Mouse (Mus musculus): ENCODE results near the gene Trio. TPM values are rescaled to one million over a fixed set of nuclear protein-coding genes. Genes with fewer than 3 reads are reported as not detected.

Gene Trio
- polyA plus RNA-seq (2015; fragmentation: Nextera tagmentation; extraction: Ambion mirVana), result 8.7 and 8.8 TPM in 2 replicates

DNA sequence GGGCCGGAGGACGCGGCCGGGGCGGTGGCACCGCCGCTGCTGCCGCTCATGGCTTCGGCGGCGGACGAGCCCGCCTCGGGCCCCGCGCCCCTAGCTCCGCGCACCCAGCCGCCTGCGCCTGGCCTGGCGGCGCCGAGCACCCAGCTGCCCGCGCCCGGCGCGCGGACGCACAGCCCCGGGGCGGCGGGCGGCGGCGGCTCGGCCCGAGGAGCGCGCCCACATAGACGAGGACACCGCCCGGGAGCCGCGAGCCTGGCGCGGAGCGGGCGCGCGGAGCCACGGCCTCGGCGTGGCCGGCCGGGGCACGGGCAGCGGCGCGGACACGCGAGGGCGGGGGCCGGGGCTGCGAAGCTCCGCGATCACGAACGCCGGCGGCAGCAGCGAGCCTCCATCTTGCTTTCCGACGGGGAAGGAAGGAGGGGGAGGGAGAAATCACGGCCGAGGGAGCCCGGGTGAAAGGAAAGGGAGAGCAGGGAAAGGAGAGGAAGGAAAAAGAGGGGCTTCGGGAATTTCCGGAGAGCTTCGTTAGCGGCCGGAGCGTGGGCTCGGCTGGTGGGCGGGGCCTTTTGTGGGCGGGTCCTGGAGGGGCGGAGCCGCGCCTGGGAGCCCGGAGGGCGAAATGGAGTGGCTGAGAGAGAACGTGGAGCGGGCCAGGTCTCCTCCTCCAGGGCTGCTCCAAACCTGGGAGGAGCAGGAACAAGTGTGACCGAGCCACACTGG, at the start of gene Trio:
Trio (minus strand) TSS at position 402 of the 720 bp plus-strand sequence.
- Histone ChIP-seq H3K4me2 (replicated peaks; ENCODE audit: low read depth) (peak within 1 kb of the TSS; percentile 95), H3K4me3 (ENCODE audit: low read depth, low read length) (peak within 1 kb of the TSS; percentile 90), H3K27me3 (ENCODE audit: control insufficient read depth, insufficient read depth, low read length) (no peaks in the 10 kb centered on the region), H3K27ac (replicated peaks) (peak within 1 kb of the TSS; percentile 98), H3K9ac (ENCODE audit: low read length) (peak within 1 kb of the TSS; percentile 94), H3K4me1 (replicated peaks; ENCODE audit: control insufficient read depth, insufficient read depth) (peaks cover 2% of the 10 kb centered on the region; the same call in 1 of the 2 replicates), H3K36me3 (ENCODE audit: control insufficient read depth, insufficient read depth, low read length) (no peaks in the 10 kb centered on the region), H3K9me3 (ENCODE audit: control insufficient read depth, low read length) (no peaks in the 10 kb centered on the region)
- peak; percentile 98 for DNase-seq (ENCODE audit: low spot score)
- WGBS, result under 1% methylated on average over 64 of the region's 94 CpGs
- ATAC-seq (ENCODE audit: low FRiP score, low TSS enrichment), result peak; percentile 99
- TF ChIP-seq EP300 (optimal IDR thresholded peaks at IDR 0.05), result no peak
- TF ChIP-seq CTCF (IDR thresholded peaks at IDR 0.05; ENCODE audit: low read depth), result no peak

GRCm38 (mm10) chr15:28074416-28074970, 48.8 kb upstream of the Trio start:
- no peak for DNase-seq (ENCODE audit: low spot score)
- H3K9me3 ChIP-seq (ENCODE audit: control insufficient read depth, low read length), result no peaks in the 10 kb centered on the region
- WGBS, result 78% methylated on average over 4 of the region's 4 CpGs
- no peak for ATAC-seq (ENCODE audit: low FRiP score, low TSS enrichment)
- H3K4me3 ChIP-seq (ENCODE audit: low read depth, low read length), result no peak overlapping the region
- no peak overlapping the region for H3K4me2 ChIP-seq (replicated peaks; ENCODE audit: low read depth)
- TF ChIP-seq CTCF (IDR thresholded peaks at IDR 0.05; ENCODE audit: low read depth) (no peak), EP300 (optimal IDR thresholded peaks at IDR 0.05) (no peak)
- H3K36me3 ChIP-seq (ENCODE audit: control insufficient read depth, insufficient read depth, low read length), result no peaks in the 10 kb centered on the region
- H3K4me1 ChIP-seq (replicated peaks; ENCODE audit: control insufficient read depth, insufficient read depth), result no peaks in the 10 kb centered on the region
- H3K27ac ChIP-seq (replicated peaks), result no peak overlapping the region
- H3K27me3 ChIP-seq (ENCODE audit: control insufficient read depth, insufficient read depth, low read length), result no peaks in the 10 kb centered on the region
- H3K9ac ChIP-seq (ENCODE audit: low read length), result no peak overlapping the region

DNA sequence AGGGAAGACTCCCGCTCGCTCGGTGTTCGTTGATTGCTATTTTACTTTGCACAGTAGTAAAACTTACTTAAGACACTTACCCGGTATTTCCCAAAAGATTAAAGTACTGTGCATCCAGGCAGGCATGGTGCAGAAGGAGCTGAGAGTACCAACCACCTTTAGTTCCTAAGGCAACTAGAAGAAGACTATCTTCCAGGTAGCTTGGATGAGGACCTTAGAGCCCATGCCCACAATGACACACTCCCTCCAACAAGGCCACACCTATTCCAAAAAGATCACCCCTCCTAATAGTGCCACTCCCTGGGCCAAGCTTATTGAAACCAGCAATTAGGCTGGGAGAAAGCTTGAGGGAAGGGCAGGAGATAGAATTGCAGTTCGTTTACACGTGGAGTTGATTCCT, 46.0 kb upstream of the Trio start:
- Histone ChIP-seq H3K9ac (ENCODE audit: low read length) (no peak overlapping the region), H3K27ac (replicated peaks) (no peak overlapping the region), H3K36me3 (ENCODE audit: control insufficient read depth, insufficient read depth, low read length) (no peaks in the 10 kb centered on the region), H3K4me1 (replicated peaks; ENCODE audit: control insufficient read depth, insufficient read depth) (no peaks in the 10 kb centered on the region), H3K4me3 (ENCODE audit: low read depth, low read length) (no peak overlapping the region), H3K27me3 (ENCODE audit: control insufficient read depth, insufficient read depth, low read length) (no peaks in the 10 kb centered on the region), H3K4me2 (replicated peaks; ENCODE audit: low read depth) (no peak overlapping the region), H3K9me3 (ENCODE audit: control insufficient read depth, low read length) (no peaks in the 10 kb centered on the region)
- DNase-seq (ENCODE audit: low spot score), result no peak
- WGBS, result 49% methylated on average over 7 of the region's 7 CpGs
- TF ChIP-seq EP300 (optimal IDR thresholded peaks at IDR 0.05), result no peak
- TF ChIP-seq CTCF (IDR thresholded peaks at IDR 0.05; ENCODE audit: low read depth), result no peak
- ATAC-seq (ENCODE audit: low FRiP score, low TSS enrichment), result no peak

- no peak overlapping the region for H3K9ac ChIP-seq (ENCODE audit: low read length)
- no peaks in the 10 kb centered on the region for H3K9me3 ChIP-seq (ENCODE audit: control insufficient read depth, low read length)
- no peaks in the 10 kb centered on the region for H3K4me1 ChIP-seq (replicated peaks; ENCODE audit: control insufficient read depth, insufficient read depth)
- H3K4me2 ChIP-seq (replicated peaks; ENCODE audit: low read depth), result peak overlapping the region; percentile 23; the same call in 1 of the 2 replicates
- DNase-seq (ENCODE audit: low spot score), result no peak
- TF ChIP-seq CTCF (IDR thresholded peaks at IDR 0.05; ENCODE audit: low read depth) (no peak), EP300 (optimal IDR thresholded peaks at IDR 0.05) (no peak)
- H3K27me3 ChIP-seq (ENCODE audit: control insufficient read depth, insufficient read depth, low read length), result no peaks in the 10 kb centered on the region
- H3K4me3 ChIP-seq (ENCODE audit: low read depth, low read length), result no peak overlapping the region
- H3K36me3 ChIP-seq (ENCODE audit: control insufficient read depth, insufficient read depth, low read length), result no peaks in the 10 kb centered on the region
- H3K27ac ChIP-seq (replicated peaks), result no peak overlapping the region
- 14% methylated on average over 12 of the region's 12 CpGs for WGBS
- ATAC-seq (ENCODE audit: low FRiP score, low TSS enrichment), result no peak
Measured at GRCm38 (mm10) chr15:28070771-28071419, 45.2 kb upstream of the Trio start.

GRCm38 (mm10) chr15:28070221-28070620, 44.6 kb upstream of the Trio start:
- Histone ChIP-seq H3K9ac (ENCODE audit: low read length) (no peak overlapping the region), H3K36me3 (ENCODE audit: control insufficient read depth, insufficient read depth, low read length) (no peaks in the 10 kb centered on the region), H3K4me1 (replicated peaks; ENCODE audit: control insufficient read depth, insufficient read depth) (no peaks in the 10 kb centered on the region), H3K27me3 (ENCODE audit: control insufficient read depth, insufficient read depth, low read length) (no peaks in the 10 kb centered on the region), H3K9me3 (ENCODE audit: control insufficient read depth, low read length) (no peaks in the 10 kb centered on the region), H3K4me3 (ENCODE audit: low read depth, low read length) (no peak overlapping the region), H3K4me2 (replicated peaks; ENCODE audit: low read depth) (no peak overlapping the region), H3K27ac (replicated peaks) (no peak overlapping the region)
- ATAC-seq (ENCODE audit: low FRiP score, low TSS enrichment) (no peak), DNase-seq (ENCODE audit: low spot score) (no peak)
- 67% methylated on average over 5 of the region's 5 CpGs for WGBS
- TF ChIP-seq EP300 (optimal IDR thresholded peaks at IDR 0.05), result no peak
- no peak for TF ChIP-seq CTCF (IDR thresholded peaks at IDR 0.05; ENCODE audit: low read depth)

- ATAC-seq (ENCODE audit: low FRiP score, low TSS enrichment) (no peak), DNase-seq (ENCODE audit: low spot score) (no peak)
- Histone ChIP-seq H3K4me1 (replicated peaks; ENCODE audit: control insufficient read depth, insufficient read depth) (no peaks in the 10 kb centered on the region), H3K36me3 (ENCODE audit: control insufficient read depth, insufficient read depth, low read length) (no peaks in the 10 kb centered on the region), H3K4me2 (replicated peaks; ENCODE audit: low read depth) (no peak overlapping the region), H3K4me3 (ENCODE audit: low read depth, low read length) (no peak overlapping the region), H3K9me3 (ENCODE audit: control insufficient read depth, low read length) (no peaks in the 10 kb centered on the region), H3K27me3 (ENCODE audit: control insufficient read depth, insufficient read depth, low read length) (no peaks in the 10 kb centered on the region), H3K27ac (replicated peaks) (no peak overlapping the region), H3K9ac (ENCODE audit: low read length) (no peak overlapping the region)
- no peak for TF ChIP-seq EP300 (optimal IDR thresholded peaks at IDR 0.05)
- TF ChIP-seq CTCF (IDR thresholded peaks at IDR 0.05; ENCODE audit: low read depth), result peak; percentile 75
Measured at GRCm38 (mm10) chr15:28067373-28067772, 41.7 kb upstream of the Trio start.

All from stomach, postnatal 0 days (tissue).